Mouse (Mus musculus): ENCODE results near the gene Ankrd49.

Ankrd49 gene

GRCm38 (mm10) chr9:14784039-14785002 lies at the start of gene Ankrd49, which contains the start of gene Mre11a:
Ankrd49 (minus strand) TSS chr9:14784856.
Mre11a (plus strand) TSS chr9:14784654.
- WGBS, result under 1% methylated on average over 62 of the region's 62 CpGs

- WGBS, result 85% methylated on average over 5 of the region's 5 CpGs
Observed at GRCm38 (mm10) chr9:14832046-14832445, 47.4 kb upstream of the Ankrd49 start.

- WGBS, result 28% methylated on average over 2 of the region's 2 CpGs
Observed at GRCm38 (mm10) chr9:14827875-14828274, 43.2 kb upstream of the Ankrd49 start.

- 92% methylated on average over 5 of the region's 5 CpGs for WGBS
Observed at GRCm38 (mm10) chr9:14824840-14825239, 40.2 kb upstream of the Ankrd49 start.

GRCm38 (mm10) chr9:14810111-14810510 lies 25.5 kb upstream of the Ankrd49 start:
- WGBS, result 70% methylated on average over 5 of the region's 5 CpGs

GRCm38 (mm10) chr9:14806786-14807185 lies 22.1 kb upstream of the Ankrd49 start:
- 100% methylated on average over 1 of the region's 1 CpGs for WGBS

GRCm38 (mm10) chr9:14805714-14806113 lies 21.1 kb upstream of the Ankrd49 start:
- WGBS, result 92% methylated on average over 2 of the region's 2 CpGs

GRCm38 (mm10) chr9:14787356-14787755 lies 2.7 kb upstream of the Ankrd49 start:
- 89% methylated on average over 6 of the region's 6 CpGs for WGBS

- 61% methylated on average over 13 of the region's 13 CpGs for WGBS
Observed at GRCm38 (mm10) chr9:14778341-14778740, 6.3 kb downstream of the Ankrd49 start.

- 21% methylated on average over 2 of the region's 2 CpGs for WGBS
Observed at GRCm38 (mm10) chr9:14773813-14774212, 10.8 kb downstream of the Ankrd49 start.

- WGBS, result 92% methylated on average over 2 of the region's 2 CpGs
Observed at GRCm38 (mm10) chr9:14772074-14772473, 12.6 kb downstream of the Ankrd49 start.

- WGBS, result 37% methylated on average over 23 of the region's 23 CpGs
Observed at GRCm38 (mm10) chr9:14770803-14771471, 13.7 kb downstream of the Ankrd49 start, which contains the start of gene 1700012B09Rik. 1700012B09Rik (minus strand) TSS chr9:14771030.

GRCm38 (mm10) chr9:14769811-14770210 lies 14.8 kb downstream of the Ankrd49 start:
- 79% methylated on average over 4 of the region's 6 CpGs for WGBS

GRCm38 (mm10) chr9:14764765-14765164 lies 19.9 kb downstream of the Ankrd49 start:
- WGBS, result 25% methylated on average over 7 of the region's 7 CpGs

GRCm38 (mm10) chr9:14758590-14758989 lies 26.1 kb downstream of the Ankrd49 start:
- 71% methylated on average over 7 of the region's 7 CpGs for WGBS

- WGBS, result 88% methylated on average over 3 of the region's 3 CpGs
Observed at GRCm38 (mm10) chr9:14754469-14754868, 30.2 kb downstream of the Ankrd49 start.

GRCm38 (mm10) chr9:14752001-14752522 lies 32.6 kb downstream of the Ankrd49 start, which contains the start of gene Fut4:
Fut4 (minus strand) TSS chr9:14752393.
- 4% methylated on average over 28 of the region's 28 CpGs for WGBS

- 2% methylated on average over 49 of the region's 50 CpGs for WGBS
Observed at GRCm38 (mm10) chr9:14751503-14752000, 33.1 kb downstream of the Ankrd49 start.

GRCm38 (mm10) chr9:14750901-14751502 lies 33.7 kb downstream of the Ankrd49 start:
- 47% methylated on average over 42 of the region's 42 CpGs for WGBS

- WGBS, result 86% methylated on average over 19 of the region's 19 CpGs
Observed at GRCm38 (mm10) chr9:14740151-14740924, 44.3 kb downstream of the Ankrd49 start, which contains the start of gene Piwil4. Piwil4 (minus strand) TSS chr9:14740733.
